Mouse (Mus musculus) testis, postnatal 14 days (tissue): ENCODE results near the gene Usp37.

Source experiments
- DNase-seq: peaks from one replicate; pipeline ENCODE4 v3.0.0; 2021; ENCODE audit warnings: low spot score

The Usp37 gene

GRCm38 (mm10) chr1:74460273-74460672 lies 83.8 kb downstream of the Usp37 start:
- no peak for DNase-seq

DNA sequence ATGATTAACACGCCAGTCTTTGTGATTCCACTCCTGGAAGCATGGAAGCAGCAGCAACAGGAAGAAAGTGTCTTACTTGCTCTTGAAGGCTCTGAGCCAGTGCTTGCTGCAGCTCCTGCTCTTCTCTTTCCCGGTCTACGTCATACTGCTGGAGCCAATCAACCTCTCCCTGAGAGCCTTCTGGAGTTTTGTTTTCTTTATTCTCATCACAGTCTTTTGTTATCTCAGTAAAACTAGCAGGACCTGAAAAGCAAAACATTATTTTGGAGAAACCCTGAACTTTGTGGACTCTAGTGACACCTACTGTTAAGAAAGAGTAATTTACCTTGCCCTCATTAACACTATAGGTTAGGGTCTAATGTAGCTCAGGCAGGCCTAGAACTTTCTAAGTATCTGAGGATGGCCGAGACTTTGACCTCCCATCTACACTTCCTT lies 91.5 kb downstream of the Usp37 start:
- DNase-seq, result no peak

GRCm38 (mm10) chr1:74444538-74444937 lies 99.5 kb downstream of the Usp37 start:
- DNase-seq, result no peak

- DNase-seq, result no peak
These were observed 104.8 kb downstream of the Usp37 start for GRCm38 (mm10) chr1:74439166-74439876.

DNA sequence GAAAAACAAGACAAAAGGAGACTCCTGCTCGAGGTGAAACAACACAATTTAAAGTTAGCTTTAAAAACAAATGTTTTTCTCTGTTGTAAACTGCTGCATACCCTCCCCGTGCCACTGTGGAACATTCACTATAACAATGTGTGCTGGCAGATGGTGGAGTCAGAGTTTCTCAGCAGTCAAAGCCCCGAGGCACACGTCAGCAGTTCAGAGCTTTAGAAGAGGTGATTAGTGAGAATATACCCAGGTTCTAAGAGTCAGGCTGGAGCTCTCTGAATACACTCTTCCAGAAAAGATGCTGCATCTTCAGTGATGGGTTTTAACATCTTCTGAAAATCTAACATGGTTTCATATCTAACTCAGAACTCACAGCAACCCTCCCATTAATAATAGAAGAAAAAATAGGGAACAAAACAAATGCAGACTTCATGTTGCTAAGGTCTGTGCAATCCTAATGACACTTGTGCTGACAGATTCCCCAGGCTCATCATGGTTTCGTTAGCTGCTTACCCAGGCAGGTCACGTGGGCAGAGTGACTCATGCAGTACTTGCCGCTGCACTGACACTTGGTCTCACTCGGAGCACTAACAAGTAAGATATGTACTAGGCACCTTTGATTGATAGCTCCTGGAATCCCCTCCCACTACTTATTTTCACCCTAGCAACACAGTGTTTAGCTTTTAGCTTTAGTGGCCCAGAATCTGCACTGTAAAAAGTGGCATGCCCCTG lies 106.2 kb downstream of the Usp37 start:
- no peak for DNase-seq

GRCm38 (mm10) chr1:74435563-74435962 lies 108.5 kb downstream of the Usp37 start:
- no peak for DNase-seq

- no peak for DNase-seq
These were observed 109.5 kb downstream of the Usp37 start for GRCm38 (mm10) chr1:74434596-74434995.

- DNase-seq, result no peak
These were observed 110.9 kb downstream of the Usp37 start for GRCm38 (mm10) chr1:74433220-74433619.

- no peak for DNase-seq
These were observed 118.2 kb downstream of the Usp37 start for GRCm38 (mm10) chr1:74425845-74426244.

- no peak for DNase-seq
These were observed 120.9 kb downstream of the Usp37 start for GRCm38 (mm10) chr1:74423147-74423546.

DNA sequence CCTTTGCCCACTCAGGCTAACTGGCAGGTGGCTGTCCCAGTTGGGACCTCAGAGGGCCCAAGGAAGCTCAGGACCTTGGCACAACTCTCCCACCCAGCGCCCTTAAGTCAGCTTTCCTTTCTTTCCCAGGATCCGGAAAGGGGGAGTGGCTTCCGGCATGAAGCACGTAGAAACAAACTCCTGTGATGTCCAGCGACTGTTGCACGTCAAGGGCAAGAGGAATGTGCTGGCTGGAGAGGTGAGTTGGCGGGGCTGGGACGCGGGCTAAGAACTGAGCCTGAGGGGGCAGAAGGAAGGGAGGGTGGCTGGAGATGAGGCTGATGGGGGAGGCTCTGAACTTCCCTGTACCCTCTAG lies 124.7 kb downstream of the Usp37 start:
- no peak for DNase-seq

GRCm38 (mm10) chr1:74418747-74419439 lies 125.2 kb downstream of the Usp37 start:
- no peak for DNase-seq

- peak; percentile 67 for DNase-seq
These were observed 128.9 kb downstream of the Usp37 start for GRCm38 (mm10) chr1:74415143-74415542.

DNA sequence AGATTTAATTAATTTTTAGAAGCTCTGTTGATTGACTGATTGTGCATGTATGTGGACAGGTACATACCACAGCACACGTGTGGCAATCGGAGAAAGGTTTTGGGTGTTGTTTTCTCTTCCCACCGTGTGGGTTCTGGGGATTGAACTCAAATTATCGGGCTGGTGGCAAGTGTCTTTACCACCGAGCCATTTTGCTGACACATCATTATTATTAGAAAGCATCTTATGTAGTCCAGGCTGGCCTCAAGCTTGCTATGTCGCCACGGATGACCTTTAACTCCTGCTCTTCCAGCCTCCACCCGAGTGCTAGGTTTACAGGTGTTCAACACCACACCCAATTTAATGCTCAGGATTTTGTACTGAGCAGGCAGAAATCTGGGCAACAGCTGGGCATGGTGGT lies 131.4 kb downstream of the Usp37 start:
- no peak for DNase-seq

GRCm38 (mm10) chr1:74411753-74412325 lies 132.2 kb downstream of the Usp37 start:
- DNase-seq, result no peak

DNA sequence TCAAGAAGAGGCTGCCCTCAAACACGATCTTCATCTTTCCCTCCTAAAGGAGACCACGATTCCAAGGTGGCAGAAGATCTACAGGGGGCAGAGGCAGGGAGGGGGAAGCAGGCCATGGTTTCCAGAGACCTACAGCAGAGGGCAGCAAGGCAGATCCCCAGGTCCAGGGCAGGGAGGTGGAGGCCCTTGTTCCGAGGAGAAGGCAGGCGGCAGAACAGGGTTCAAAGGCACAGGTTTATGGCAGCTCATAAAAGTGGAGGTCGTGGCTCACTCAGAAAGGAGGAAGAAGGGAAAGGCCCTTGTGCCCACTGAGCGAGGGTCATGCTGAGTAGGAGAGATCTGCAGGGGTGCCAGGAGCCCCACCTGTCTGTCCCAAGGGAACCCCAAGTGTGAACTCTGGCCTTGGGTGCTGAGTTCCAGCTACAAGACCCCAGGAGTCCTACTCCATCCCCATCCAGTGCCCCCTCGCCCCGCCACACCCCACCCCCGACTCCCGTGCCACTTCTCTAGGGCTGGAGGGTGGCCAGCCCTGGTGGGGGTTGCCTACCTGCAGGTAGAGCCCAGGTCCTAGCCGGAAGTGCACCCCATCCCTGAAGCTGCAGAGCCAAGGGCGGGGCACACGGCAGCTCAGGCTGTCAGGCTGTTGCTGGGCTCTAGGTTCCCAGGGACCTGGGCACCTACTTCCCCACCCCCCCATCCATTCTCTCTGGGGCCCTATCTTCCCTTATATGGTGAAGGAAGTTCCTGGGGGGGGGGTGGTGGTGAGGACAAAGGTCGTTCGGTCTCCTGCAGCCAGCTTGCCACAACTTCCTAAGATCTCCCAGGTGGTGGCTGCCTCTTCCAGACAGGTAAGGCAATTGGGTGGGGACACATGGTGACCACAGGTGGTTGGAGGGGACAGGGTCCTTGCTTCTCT lies 135.2 kb downstream of the Usp37 start, which contains the start of gene Vil1:
Vil1 (plus strand) TSS at position 788 of the 916 bp plus-strand sequence.
- no peak for DNase-seq

- DNase-seq, result no peak
These were observed 139.9 kb downstream of the Usp37 start for GRCm38 (mm10) chr1:74404206-74404605.

DNA sequence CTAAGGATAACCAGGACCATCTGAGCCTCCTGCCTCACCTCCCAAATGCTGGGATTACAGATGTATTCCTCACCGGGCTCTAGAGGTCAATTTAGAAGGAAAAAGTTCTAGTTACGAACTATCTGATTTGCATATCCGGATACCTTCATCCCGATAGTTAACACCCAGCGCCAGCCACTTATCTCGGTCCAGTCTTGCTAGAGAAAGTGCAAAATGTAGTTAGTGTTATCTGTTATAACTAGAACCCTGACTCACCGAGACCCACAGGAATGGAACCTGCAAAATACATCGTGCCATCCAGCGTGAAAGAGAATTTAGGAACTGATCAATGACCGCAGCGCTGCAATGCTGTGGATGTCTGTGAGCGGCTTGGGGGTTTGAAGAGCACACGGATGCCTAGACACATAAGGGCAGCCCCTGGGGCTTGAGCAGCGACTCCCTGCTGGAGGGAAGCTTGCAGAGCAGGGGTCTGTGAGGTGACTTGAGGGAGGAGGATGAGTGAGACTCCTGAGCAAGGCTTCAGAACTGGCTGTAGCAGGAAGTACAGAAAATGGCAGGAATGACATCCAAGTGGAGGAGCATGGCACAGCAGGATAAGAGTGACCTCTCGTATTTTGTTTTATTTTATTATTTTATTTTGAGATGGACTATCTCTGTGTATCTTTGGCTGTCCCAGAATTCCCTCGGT lies 142.9 kb downstream of the Usp37 start:
- DNase-seq, result no peak

DNA sequence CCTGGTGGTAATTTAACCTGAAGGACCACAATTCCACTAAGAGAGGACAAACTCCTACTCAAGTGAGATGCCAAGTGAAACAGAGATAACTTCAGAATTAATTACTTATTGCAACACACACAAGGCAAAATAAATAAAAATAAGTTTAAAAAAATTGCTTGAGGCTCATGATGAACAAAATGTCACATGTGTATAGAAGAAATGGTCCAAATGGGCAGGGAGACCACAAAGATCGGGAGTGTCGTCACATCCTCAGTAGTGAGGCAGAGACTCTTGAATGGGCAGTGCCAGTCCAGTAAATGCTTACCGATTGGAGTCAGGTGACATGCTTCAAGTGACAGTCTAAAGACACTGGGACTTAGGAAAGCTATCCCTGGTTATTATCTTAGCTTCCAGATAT lies 143.6 kb downstream of the Usp37 start:
- DNase-seq, result no peak

DNA sequence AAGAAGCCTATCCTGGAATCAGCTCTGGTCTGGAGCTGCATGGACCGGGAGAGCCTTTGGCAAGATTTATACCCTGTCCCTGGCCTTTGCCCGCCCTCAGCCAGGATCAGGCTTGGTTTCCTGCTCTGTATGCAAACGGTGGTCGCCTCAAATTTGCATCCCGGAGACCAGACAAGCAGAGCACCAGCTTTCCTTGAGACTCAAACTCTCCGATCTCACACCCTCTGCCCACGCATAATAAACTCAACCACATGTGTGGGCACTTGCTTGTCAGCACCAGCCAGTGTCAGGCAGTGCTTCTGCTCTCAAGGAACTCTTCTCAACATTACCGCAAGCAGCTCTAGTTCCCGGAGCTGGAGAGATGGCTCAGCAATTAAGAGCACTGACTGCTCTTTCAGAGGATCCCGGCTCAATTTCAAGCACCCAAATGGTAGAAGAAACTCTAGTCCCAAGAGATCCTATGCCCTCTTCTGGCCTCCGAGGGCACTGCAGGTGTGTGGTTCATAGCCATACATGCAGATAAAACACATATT lies 146.1 kb downstream of the Usp37 start:
- DNase-seq, result peak; percentile 63
